Mouse (Mus musculus) adrenal gland, postnatal 36 days (tissue): Measurements from ENCODE around the gene Ywhag. TPM values are rescaled to one million over a fixed set of nuclear protein-coding genes. Genes with fewer than 3 reads are reported as not detected.

Source experiments
- DNase-seq, 2 experiments: peaks; one replicate each; pipeline ENCODE4 v3.0.0; 2021; ENCODE audit warnings: mixed read lengths in 1 of 2
- total RNA-seq, 2 experiments: library from RNA; stranded (reverse); gene quantifications; 2 replicates each; pipeline ENCODE4 v1.2.3; 2021

Ywhag gene
- total RNA-seq, 2 experiments from 2014 or later, result 499 to 690 TPM

DNA sequence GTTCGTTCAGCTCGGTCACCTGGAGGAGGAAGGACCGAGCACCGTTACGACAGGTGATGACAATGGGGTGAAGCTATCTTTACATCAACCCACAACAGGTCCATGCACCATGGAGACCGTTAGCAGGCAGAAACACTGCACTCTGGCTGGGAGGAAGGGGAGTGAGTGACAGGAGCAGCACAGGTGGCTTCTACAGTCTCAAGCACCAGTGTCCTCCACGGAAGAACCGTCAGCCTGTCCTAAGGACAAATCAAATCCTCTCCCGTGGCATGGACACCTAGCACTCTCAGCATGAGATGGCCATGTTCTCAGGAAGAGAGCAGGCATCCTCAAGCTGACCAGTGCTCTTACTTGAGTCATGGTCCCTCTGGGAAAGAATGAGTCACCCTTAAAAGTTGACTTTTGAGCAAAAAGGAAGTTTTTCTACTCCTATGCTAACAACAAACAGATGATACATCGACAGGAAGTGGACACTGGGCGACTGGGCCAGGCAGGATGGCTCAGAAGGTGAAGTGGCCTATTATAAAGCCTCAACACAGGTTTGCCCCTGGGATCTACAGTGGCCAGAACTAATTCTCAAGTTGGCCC lies 22.7 kb downstream of the Ywhag start:
- no peak for DNase-seq

GRCm38 (mm10) chr5:135910813-135911212 lies 23.6 kb downstream of the Ywhag start:
- no peak for DNase-seq

DNA sequence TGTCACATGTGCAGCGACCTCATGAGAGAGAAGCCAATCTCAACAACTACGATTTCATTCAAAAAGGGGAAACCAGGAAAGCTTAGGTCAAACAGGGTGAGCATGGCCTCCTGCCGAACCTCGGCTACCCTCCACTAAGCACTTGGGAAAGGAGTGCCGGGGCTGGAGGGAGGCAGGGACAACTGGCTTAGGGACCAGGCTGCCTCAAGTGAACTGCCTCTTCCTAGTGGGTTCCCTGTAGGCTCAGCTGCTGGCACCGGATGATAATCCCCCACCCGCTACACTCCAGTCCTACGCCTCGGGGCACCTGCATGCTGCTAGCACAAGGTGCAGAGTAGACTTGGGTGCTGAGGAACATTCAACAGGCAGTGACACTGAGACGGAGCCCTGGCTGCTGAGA lies 24.8 kb downstream of the Ywhag start:
- DNase-seq, result no peak

DNA sequence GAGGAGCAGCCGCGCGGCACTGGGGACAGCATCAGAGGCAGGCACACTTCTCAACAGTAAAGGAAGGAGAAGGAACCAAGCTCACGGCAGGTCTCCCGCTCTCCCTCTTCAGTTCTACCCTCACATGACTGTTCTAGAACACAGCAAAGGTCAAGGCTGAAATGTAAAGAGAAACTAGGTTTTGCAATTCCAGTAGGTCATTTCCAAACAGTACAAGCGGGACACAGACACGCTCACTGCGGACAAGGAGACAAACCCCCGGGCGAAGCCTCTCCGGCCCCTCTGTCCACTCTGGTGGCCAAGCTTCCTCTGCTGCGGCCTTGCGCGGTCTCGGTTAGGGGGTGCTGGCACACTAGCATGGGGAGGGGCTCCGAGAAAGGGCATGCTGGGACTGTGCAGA lies 25.4 kb downstream of the Ywhag start:
- DNase-seq, result no peak

GRCm38 (mm10) chr5:135908185-135908584 lies 26.2 kb downstream of the Ywhag start:
- no peak for DNase-seq

- peak; percentile 82 to 86 for DNase-seq
Observed at GRCm38 (mm10) chr5:135907256-135907655, 27.2 kb downstream of the Ywhag start.

GRCm38 (mm10) chr5:135906846-135907245 lies 27.6 kb downstream of the Ywhag start:
- DNase-seq, result no peak

GRCm38 (mm10) chr5:135905320-135906225 lies 28.8 kb downstream of the Ywhag start:
- no peak for DNase-seq

- DNase-seq, result no peak
Observed at GRCm38 (mm10) chr5:135904259-135904658, 30.2 kb downstream of the Ywhag start.

GRCm38 (mm10) chr5:135903551-135904151 lies 30.8 kb downstream of the Ywhag start:
- DNase-seq, result peak; percentile 94 to 96

- no peak for DNase-seq
Observed at GRCm38 (mm10) chr5:135903058-135903457, 31.4 kb downstream of the Ywhag start.

DNA sequence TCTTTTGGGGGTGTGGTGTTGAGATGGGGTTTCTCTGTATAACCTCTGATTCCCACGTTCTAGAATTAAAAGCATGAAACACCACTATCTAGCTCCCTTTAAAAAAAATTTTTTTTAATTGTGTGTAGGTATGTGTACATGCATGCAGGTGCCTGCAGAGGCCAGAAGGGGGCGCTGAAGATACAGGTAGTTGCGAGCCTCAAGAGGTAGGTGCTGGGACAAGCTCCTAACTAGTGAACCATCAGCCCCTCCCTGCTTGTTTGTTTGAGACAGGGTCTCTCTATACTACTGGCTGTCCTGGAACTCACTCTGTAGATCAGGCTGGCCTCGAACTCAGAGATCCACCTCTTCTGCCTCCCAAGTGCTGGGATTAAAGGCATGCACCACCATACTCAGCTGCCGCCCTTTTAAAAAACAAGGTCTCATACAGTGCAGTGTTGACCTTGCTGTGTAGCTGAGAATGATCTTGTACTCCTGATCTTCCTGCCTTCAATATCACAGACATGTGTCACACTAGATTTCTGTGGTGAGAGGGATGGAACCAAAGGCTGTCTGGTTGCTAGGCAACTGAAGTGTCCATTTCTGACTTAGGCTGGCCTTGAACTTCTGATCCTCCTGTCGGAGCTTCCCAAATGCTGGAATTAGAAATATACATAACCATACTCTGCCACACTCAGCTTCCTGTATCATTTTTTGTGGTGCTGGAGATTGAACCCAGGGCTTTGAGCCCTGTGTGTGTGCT lies 32.9 kb downstream of the Ywhag start:
- DNase-seq, result peak in 1 of 2 experiments; percentile 61

DNA sequence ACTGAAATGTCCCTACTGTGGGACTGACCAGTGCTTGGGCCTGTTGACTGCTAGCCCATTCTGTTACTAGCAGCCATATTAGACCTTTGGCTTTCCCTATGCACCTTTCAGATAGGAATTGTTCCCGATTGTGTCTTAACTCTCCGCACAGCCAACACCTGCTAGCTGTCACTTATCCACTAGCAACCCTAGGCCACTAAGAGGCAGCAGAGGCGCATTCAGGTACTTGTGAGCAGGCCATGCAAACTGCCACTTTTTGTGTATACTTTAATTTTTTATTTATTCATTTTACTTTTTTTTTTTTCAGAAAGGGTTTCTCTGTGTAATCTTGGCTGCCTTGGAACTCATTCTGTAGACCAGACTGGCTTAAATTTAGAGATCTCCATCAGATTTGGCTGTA lies 33.7 kb downstream of the Ywhag start:
- DNase-seq, result no peak

DNA sequence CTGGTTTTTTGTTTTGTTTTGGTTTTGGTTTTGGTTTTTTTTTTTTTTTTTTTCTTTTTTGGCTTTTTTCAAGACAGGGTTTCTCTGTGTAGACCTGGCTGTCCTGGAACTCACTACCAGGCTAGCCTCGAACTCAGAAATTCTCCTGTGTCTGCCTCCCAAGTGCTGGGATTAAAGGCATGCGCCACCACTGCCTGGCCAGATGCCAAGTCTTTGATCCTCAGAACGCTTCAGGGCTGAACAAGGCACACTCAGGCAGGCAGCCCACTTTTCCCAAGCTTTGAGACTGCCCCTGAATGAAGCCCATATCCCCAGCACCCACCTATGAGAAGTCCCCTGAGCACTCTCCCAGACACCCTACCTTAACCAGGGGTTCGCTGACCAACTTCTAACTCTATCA lies 34.6 kb downstream of the Ywhag start:
- no peak for DNase-seq

- no peak for DNase-seq
Observed at GRCm38 (mm10) chr5:135898995-135899394, 35.4 kb downstream of the Ywhag start.

DNA sequence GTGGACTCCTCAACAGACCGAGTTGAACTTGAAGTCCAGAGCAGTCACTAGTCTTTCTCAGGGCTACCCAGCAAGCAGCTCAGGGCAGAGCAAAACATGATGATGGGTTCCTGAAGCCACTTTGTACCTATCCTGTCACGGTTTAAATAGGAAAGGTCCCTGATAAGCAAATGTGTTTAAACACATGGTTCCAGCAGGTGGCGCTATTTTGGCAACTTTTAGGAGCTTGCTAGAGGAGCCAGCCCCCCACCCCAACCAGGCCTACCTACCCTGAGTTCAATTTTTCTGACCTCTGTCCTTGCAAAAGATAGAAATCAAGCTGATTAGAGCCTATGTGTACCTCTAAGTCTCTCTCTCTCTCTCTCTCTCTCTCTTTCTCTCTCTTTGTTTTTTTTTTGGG lies 36.4 kb downstream of the Ywhag start:
- DNase-seq, result peak in 1 of 2 experiments; percentile 73

DNA sequence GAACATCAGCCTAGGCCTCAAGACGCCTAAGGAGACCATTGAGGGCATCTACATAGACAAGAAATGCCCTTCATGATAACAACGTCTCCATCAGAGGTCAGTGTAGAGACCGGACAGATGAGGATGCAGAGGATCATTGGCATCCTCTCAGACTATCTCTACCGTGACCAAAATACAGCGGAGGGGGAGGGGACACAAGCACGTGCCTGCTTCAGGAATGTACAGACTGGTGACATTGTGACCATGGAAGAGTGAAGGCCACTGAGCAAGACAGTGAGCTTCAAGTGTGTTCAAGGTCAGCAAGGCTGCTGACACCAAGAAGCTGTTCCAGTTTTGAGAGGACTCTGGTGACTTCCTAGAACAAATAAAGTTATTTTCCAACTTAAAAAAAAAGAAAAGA lies 39.5 kb downstream of the Ywhag start:
- no peak for DNase-seq

- DNase-seq, result no peak
Observed at GRCm38 (mm10) chr5:135892589-135893351, 41.6 kb downstream of the Ywhag start.

DNA sequence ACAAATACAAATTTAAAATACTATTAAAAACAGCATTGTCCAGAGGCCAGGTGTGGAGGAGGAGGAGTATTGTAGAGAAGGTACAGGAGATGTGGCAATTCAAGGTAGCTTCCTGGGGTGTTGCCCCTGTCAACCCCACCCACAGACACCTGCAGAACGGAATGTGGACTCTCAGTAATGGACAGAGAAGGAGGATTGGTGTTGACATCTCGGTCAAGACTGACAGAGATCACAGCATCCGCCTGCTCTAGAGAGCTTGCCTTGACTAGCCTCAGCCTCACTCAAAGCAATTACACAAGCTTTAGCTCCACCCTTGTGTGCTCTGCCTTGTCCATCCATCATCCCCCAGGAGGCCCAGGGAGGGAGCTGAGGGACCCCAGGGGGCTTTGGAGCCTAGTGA lies 43.5 kb downstream of the Ywhag start:
- no peak for DNase-seq

- no peak for DNase-seq
Observed at GRCm38 (mm10) chr5:135890323-135890722, 44.1 kb downstream of the Ywhag start.

GRCm38 (mm10) chr5:135888405-135889215 lies 45.8 kb downstream of the Ywhag start:
- no peak for DNase-seq
